Mouse (Mus musculus): Measurements from ENCODE around the gene Gpr108. TPM values are rescaled to one million over a fixed set of nuclear protein-coding genes. Genes with fewer than 3 reads are reported as not detected.
"Not testable (repeated sequence)": the region's sequence is repeated elsewhere in the genome, so short reads cannot be mapped to it uniquely, and the experiment has no call there.

Gene Gpr108
- polyA plus RNA-seq, 1 experiment from 2014 or later, result 24.5 TPM

DNA sequence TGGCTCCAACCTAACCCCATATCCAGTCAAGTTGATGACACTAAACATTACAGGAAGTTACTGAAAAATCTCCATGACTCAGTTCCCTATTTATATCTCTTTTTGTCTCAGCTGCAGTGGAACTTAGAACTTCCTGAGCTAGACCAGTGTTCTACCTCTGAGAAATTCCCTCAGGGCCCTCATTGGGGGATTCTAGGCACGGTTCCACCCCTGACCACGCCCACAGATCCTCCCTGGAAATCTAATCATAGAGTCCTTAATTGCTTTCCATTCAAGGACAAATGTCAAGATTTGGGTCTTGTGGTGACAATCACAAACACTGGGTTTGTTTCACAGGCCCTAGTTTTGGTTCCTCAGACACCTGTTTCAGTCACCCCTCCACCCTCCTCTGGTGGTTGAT is 36.8 kb upstream of the Gpr108 start:
- Histone ChIP-seq H3K9me3 (ENCODE audit: control insufficient read depth, low read length) (no peaks in the 10 kb centered on the region), H3K9ac (ENCODE audit: low read length) (no peak overlapping the region), H3K27ac (ENCODE audit: low read depth, low read length) (no peak overlapping the region), H3K4me2 (no peak overlapping the region), H3K4me1 (ENCODE audit: control insufficient read depth, insufficient read depth, low read length) (no peaks in the 10 kb centered on the region), H3K27me3 (ENCODE audit: control insufficient read depth, insufficient read depth, low read length) (no peaks in the 10 kb centered on the region), H3K4me3 (ENCODE audit: low read depth, low read length) (no peak overlapping the region), H3K36me3 (ENCODE audit: control insufficient read depth, insufficient read depth, low read length) (no peaks in the 10 kb centered on the region)
- ATAC-seq (ENCODE audit: low FRiP score) (no peak), DNase-seq (ENCODE audit: low spot score, missing footprints) (no peak)
- 82% methylated on average over 2 of the region's 2 CpGs for WGBS

DNA sequence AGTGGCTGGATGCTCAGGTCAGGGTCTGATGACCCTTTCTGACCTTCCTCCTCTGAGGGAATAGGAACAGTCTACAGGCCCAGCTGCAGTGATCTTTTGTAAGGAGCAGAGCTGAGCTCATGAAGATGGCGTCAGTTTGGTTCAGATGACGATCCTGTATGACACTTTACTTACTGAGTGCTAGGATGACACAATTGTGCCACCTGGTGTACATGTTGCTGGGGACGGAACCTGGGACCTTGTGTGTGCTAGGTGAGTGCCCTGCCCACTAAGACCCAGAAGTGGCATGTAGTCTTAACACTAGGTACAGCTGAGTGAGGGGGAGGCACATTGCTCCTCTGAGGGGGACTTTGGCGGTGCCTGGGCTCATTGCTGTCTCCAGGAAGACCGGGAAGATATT is 35.7 kb upstream of the Gpr108 start:
- ATAC-seq (ENCODE audit: low FRiP score) (no peak), DNase-seq (ENCODE audit: low spot score, missing footprints) (no peak)
- Histone ChIP-seq H3K4me3 (ENCODE audit: low read depth, low read length) (no peak overlapping the region), H3K27me3 (ENCODE audit: control insufficient read depth, insufficient read depth, low read length) (no peaks in the 10 kb centered on the region), H3K4me1 (ENCODE audit: control insufficient read depth, insufficient read depth, low read length) (no peaks in the 10 kb centered on the region), H3K9ac (ENCODE audit: low read length) (no peak overlapping the region), H3K36me3 (ENCODE audit: control insufficient read depth, insufficient read depth, low read length) (no peaks in the 10 kb centered on the region), H3K9me3 (ENCODE audit: control insufficient read depth, low read length) (no peaks in the 10 kb centered on the region), H3K27ac (ENCODE audit: low read depth, low read length) (no peak overlapping the region), H3K4me2 (no peak overlapping the region)
- 82% methylated on average over 5 of the region's 5 CpGs for WGBS

DNA sequence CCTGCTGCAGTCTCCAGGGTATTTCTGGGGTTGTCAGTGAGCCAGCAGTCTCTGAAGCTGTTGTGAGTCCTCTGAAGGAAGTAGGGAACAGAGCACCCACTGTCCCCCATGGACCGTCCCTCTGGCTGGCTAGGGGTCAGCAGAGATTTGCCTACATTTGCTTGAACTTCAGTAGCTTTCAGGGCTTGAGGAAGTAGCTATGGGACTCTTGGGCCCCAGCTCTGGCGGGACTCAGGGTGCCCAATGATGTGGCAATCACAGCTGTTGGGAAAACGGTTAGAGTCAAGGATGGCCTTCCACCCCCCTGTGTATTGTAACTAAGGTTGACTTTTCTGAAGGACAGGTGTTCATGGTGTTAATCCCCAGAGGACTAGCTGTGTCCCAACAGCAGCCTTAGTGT is 32.2 kb upstream of the Gpr108 start:
- H3K9ac ChIP-seq (ENCODE audit: low read length), result no peak overlapping the region
- no peaks in the 10 kb centered on the region for H3K9me3 ChIP-seq (ENCODE audit: control insufficient read depth, low read length)
- no peak for DNase-seq (ENCODE audit: low spot score, missing footprints)
- WGBS, result 73% methylated on average over 3 of the region's 3 CpGs
- no peak overlapping the region for H3K4me3 ChIP-seq (ENCODE audit: low read depth, low read length)
- H3K4me2 ChIP-seq, result no peak overlapping the region
- no peak for ATAC-seq (ENCODE audit: low FRiP score)
- peaks cover 10% of the 10 kb centered on the region; the same call in 1 of the 2 replicates for H3K4me1 ChIP-seq (ENCODE audit: control insufficient read depth, insufficient read depth, low read length)
- H3K36me3 ChIP-seq (ENCODE audit: control insufficient read depth, insufficient read depth, low read length), result no peaks in the 10 kb centered on the region
- H3K27ac ChIP-seq (ENCODE audit: low read depth, low read length), result no peak overlapping the region
- peaks cover 11% of the 10 kb centered on the region for H3K27me3 ChIP-seq (ENCODE audit: control insufficient read depth, insufficient read depth, low read length)

DNA sequence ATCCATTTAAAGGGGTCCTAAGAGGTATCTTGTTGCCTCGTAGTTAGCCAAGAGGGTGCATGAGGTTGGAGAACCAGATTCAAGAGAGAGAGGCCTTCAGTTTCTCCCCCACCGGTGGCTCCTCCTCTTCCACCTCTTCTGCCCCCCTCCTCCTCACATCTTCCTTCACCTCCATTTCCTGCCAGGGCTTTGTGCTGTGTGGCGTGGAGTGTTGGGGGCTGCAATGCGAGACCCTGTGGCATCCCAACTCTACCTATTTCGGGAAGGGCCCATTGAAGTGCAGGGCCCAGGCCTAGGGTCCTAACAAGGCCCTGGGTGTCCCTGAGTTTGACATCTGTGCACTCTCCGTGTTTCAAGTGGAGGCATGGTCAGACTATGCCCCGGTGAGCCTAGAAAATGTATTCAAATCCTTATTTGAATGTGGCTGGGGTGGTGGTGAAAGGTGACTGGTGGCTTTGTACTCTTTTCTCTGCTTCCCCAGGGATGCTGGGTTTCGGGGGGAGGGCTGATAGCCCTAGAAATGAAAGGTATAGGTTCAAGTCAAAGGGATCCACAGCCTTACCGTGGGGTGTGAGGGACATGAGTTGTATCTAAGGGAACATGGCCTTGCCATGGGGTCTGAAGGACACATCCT is 31.5 kb upstream of the Gpr108 start:
- Histone ChIP-seq H3K4me3 (ENCODE audit: low read depth, low read length) (no peak overlapping the region), H3K9ac (ENCODE audit: low read length) (no peak overlapping the region), H3K27me3 (ENCODE audit: control insufficient read depth, insufficient read depth, low read length) (peaks cover 18% of the 10 kb centered on the region), H3K4me2 (no peak overlapping the region), H3K4me1 (ENCODE audit: control insufficient read depth, insufficient read depth, low read length) (peaks cover 14% of the 10 kb centered on the region), H3K36me3 (ENCODE audit: control insufficient read depth, insufficient read depth, low read length) (no peaks in the 10 kb centered on the region), H3K27ac (ENCODE audit: low read depth, low read length) (no peak overlapping the region), H3K9me3 (ENCODE audit: control insufficient read depth, low read length) (no peaks in the 10 kb centered on the region)
- no peak for ATAC-seq (ENCODE audit: low FRiP score)
- WGBS, result 55% methylated on average over 9 of the region's 9 CpGs
- DNase-seq (ENCODE audit: low spot score, missing footprints), result no peak

DNA sequence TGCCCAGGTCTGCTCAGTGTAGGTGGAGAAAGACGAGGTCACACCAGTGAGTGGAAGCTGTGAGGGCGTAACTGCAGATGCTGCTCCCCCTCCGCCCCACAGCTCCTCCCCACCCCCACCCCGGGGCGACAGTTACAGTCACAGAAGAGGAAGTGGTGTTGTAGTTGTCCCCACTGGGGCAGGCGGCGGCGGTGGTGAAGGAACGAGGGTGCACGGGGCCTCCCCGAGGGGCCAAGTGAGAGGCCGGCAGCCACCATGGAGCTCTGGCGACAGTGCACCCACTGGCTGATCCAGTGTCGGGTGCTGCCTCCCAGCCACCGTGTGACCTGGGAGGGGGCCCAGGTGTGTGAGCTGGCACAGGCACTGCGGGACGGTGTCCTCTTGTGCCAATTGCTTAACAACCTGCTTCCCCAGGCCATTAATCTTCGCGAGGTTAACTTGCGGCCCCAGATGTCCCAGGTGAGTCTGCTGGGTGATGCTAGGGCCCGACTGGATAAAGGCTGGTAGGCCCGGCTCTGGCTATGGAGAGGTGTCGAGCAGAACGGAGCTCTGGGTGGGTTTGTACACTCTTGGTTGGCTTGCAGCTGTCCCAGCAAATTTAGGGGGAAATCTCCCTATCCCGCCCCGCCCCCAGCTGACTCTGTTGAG is 30.8 kb upstream of the Gpr108 start, which contains the start of gene Vav1:
Gene Vav1, plus strand, starts transcription at position 158 of the 648 bp plus-strand sequence.
- no peak for DNase-seq (ENCODE audit: low spot score, missing footprints)
- no peak within 1 kb of the TSS for H3K9ac ChIP-seq (ENCODE audit: low read length)
- H3K4me1 ChIP-seq (ENCODE audit: control insufficient read depth, insufficient read depth, low read length), result peaks cover 14% of the 10 kb centered on the region
- no peak within 1 kb of the TSS for H3K4me3 ChIP-seq (ENCODE audit: low read depth, low read length)
- H3K9me3 ChIP-seq (ENCODE audit: control insufficient read depth, low read length), result no peaks in the 10 kb centered on the region
- ATAC-seq (ENCODE audit: low FRiP score), result no peak
- 71% methylated on average over 26 of the region's 26 CpGs for WGBS
- no peaks in the 10 kb centered on the region for H3K36me3 ChIP-seq (ENCODE audit: control insufficient read depth, insufficient read depth, low read length)
- H3K4me2 ChIP-seq, result no peak within 1 kb of the TSS
- H3K27me3 ChIP-seq (ENCODE audit: control insufficient read depth, insufficient read depth, low read length), result peaks cover 24% of the 10 kb centered on the region
- no peak within 1 kb of the TSS for H3K27ac ChIP-seq (ENCODE audit: low read depth, low read length)

DNA sequence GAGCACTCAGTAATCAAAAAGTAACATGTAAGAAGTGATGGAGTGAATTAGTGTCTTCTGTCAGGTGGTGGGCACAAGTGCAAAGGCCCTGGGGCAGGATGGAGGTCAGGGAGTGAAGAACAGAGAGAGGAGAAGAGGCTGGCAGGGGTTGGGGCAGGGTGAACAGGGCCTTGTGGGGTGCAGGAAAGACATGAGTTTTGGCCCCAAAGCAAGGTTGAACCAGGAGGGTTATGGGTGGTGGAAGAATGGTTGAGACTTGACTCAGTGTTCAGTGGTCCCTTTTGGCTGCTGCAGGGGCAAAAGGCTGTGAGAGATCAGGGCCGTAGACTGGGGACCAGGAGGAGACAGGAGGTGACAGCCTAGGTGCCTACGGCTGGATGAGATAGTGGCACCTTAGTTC is 30.3 kb upstream of the Gpr108 start:
- no peak overlapping the region for H3K4me2 ChIP-seq
- ATAC-seq (ENCODE audit: low FRiP score), result no peak
- H3K36me3 ChIP-seq (ENCODE audit: control insufficient read depth, insufficient read depth, low read length), result no peaks in the 10 kb centered on the region
- 96% methylated on average over 2 of the region's 2 CpGs for whole genome bisulfite sequencing
- peaks cover 29% of the 10 kb centered on the region for H3K27me3 ChIP-seq (ENCODE audit: control insufficient read depth, insufficient read depth, low read length)
- no peak overlapping the region for H3K27ac ChIP-seq (ENCODE audit: low read depth, low read length)
- H3K9ac ChIP-seq (ENCODE audit: low read length), result no peak overlapping the region
- H3K9me3 ChIP-seq (ENCODE audit: control insufficient read depth, low read length), result no peaks in the 10 kb centered on the region
- H3K4me1 ChIP-seq (ENCODE audit: control insufficient read depth, insufficient read depth, low read length), result peaks cover 14% of the 10 kb centered on the region
- peak; percentile 61 for DNase-seq (ENCODE audit: low spot score, missing footprints)
- H3K4me3 ChIP-seq (ENCODE audit: low read depth, low read length), result no peak overlapping the region

DNA sequence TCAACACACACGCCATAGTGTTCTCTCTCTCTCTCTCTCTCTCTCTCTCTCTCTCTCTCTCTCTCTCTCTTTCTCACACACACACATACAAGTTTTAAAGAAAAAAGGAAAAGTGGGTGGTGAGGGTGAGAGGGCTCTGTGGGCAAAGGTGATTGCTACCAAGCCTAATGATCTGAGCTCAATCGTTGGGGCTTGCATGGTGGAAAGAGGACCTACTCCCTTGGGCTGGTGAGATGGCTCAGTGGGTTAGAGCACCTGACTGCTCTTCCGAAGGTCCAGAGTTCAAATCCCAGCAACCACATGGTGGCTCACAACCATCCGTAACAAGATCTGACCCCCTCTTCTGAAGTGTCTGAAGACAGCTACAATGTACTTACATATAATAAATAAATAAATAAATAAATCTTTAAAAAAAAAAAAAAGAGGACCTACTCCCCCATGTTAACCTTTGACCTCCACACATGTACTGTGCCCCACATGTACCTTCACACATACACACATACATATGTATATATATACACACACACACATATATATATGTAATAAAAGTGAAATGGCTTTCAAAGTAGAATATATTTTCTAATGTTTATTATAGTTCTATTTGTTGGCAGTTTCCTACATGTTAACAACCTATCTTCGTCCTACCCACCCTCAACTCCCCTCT is 29.5 kb upstream of the Gpr108 start:
- Histone ChIP-seq H3K4me1 (ENCODE audit: control insufficient read depth, insufficient read depth, low read length) (peaks cover 14% of the 10 kb centered on the region), H3K27me3 (ENCODE audit: control insufficient read depth, insufficient read depth, low read length) (peaks cover 29% of the 10 kb centered on the region)
- H3K4me3 ChIP-seq (ENCODE audit: low read depth, low read length); H3K4me2 ChIP-seq; ATAC-seq (ENCODE audit: low FRiP score); H3K9ac ChIP-seq (ENCODE audit: low read length); H3K36me3 ChIP-seq (ENCODE audit: control insufficient read depth, insufficient read depth, low read length); H3K9me3 ChIP-seq (ENCODE audit: control insufficient read depth, low read length); DNase-seq (ENCODE audit: low spot score, missing footprints); H3K27ac ChIP-seq (ENCODE audit: low read depth, low read length): not testable (repeated sequence)
- 83% methylated on average over 4 of the region's 5 CpGs for WGBS

DNA sequence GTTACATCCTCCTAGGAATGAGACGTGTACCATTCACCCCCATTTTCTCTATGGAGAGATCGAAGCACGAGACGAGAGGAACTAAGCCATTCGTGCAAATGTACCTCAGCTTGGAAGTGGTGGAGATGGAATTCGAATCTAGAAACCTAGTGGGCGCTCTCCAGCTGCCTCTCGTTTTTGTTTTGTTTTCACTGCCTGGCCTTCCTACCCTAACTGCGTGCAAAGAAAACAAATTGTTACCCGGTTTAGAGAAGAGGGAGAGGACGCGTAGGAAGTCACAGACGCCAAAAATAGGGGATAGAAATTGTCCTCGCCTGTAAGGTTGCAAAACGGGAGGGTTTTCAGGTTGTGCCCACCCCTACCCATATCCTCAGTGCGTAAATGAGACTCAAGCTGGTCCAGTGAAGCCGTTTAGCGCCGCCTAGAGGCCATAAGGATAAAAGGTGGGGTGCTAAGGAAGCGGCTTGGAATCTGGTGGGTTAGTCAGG is 28.4 kb upstream of the Gpr108 start:
- H3K27me3 ChIP-seq (ENCODE audit: control insufficient read depth, insufficient read depth, low read length), result peaks cover 29% of the 10 kb centered on the region
- under 1% methylated on average over 20 of the region's 20 CpGs for WGBS
- H3K27ac ChIP-seq (ENCODE audit: low read depth, low read length), result no peak overlapping the region
- DNase-seq (ENCODE audit: low spot score, missing footprints), result peak; percentile 96
- H3K4me3 ChIP-seq (ENCODE audit: low read depth, low read length), result peak overlapping the region; percentile 33
- no peaks in the 10 kb centered on the region for H3K9me3 ChIP-seq (ENCODE audit: control insufficient read depth, low read length)
- peak overlapping the region; percentile 40 for H3K9ac ChIP-seq (ENCODE audit: low read length)
- no peaks in the 10 kb centered on the region for H3K36me3 ChIP-seq (ENCODE audit: control insufficient read depth, insufficient read depth, low read length)
- peak overlapping the region; percentile 53 for H3K4me2 ChIP-seq
- peaks cover 14% of the 10 kb centered on the region for H3K4me1 ChIP-seq (ENCODE audit: control insufficient read depth, insufficient read depth, low read length)
- ATAC-seq (ENCODE audit: low FRiP score), result peak; percentile 75

DNA sequence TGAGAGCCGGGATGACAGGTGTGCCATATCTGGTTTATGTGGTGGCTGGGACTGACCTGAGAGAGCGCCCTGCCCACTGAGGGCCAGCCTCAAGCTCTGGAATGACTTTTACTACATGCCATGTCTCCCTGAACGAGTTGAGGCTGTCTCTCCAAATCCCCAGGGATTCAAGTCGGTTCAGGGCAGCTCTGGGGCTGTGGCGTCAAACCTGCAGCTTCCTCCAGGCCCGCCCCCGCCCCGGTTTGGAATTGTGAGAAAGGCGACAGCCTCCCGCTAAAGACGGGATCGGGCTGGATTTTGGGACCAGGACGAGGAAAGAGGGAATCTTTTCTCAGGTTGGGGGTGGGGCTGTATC is 27.7 kb upstream of the Gpr108 start:
- no peak for DNase-seq (ENCODE audit: low spot score, missing footprints)
- ATAC-seq (ENCODE audit: low FRiP score), result peak; percentile 28; the same call in 1 of the 2 replicates
- Histone ChIP-seq H3K9ac (ENCODE audit: low read length) (no peak overlapping the region), H3K27ac (ENCODE audit: low read depth, low read length) (no peak overlapping the region), H3K4me2 (peak overlapping the region; percentile 53), H3K4me3 (ENCODE audit: low read depth, low read length) (peak overlapping the region; percentile 33), H3K36me3 (ENCODE audit: control insufficient read depth, insufficient read depth, low read length) (no peaks in the 10 kb centered on the region), H3K27me3 (ENCODE audit: control insufficient read depth, insufficient read depth, low read length) (peaks cover 29% of the 10 kb centered on the region), H3K4me1 (ENCODE audit: control insufficient read depth, insufficient read depth, low read length) (peaks cover 14% of the 10 kb centered on the region), H3K9me3 (ENCODE audit: control insufficient read depth, low read length) (no peaks in the 10 kb centered on the region)
- WGBS, result 4% methylated on average over 13 of the region's 13 CpGs

All from midbrain, embryonic 11.5 days (tissue).